Mouse (Mus musculus): ENCODE data around the gene Copz1. TPM values are rescaled to one million over a fixed set of nuclear protein-coding genes. Genes with fewer than 3 reads are reported as not detected.
"Not testable (repeated sequence)": the region's sequence is repeated elsewhere in the genome, so short reads cannot be mapped to it uniquely, and the experiment has no call there.

The Copz1 gene
- polyA plus RNA-seq, 1 experiment from 2014 or later = 163 TPM

DNA sequence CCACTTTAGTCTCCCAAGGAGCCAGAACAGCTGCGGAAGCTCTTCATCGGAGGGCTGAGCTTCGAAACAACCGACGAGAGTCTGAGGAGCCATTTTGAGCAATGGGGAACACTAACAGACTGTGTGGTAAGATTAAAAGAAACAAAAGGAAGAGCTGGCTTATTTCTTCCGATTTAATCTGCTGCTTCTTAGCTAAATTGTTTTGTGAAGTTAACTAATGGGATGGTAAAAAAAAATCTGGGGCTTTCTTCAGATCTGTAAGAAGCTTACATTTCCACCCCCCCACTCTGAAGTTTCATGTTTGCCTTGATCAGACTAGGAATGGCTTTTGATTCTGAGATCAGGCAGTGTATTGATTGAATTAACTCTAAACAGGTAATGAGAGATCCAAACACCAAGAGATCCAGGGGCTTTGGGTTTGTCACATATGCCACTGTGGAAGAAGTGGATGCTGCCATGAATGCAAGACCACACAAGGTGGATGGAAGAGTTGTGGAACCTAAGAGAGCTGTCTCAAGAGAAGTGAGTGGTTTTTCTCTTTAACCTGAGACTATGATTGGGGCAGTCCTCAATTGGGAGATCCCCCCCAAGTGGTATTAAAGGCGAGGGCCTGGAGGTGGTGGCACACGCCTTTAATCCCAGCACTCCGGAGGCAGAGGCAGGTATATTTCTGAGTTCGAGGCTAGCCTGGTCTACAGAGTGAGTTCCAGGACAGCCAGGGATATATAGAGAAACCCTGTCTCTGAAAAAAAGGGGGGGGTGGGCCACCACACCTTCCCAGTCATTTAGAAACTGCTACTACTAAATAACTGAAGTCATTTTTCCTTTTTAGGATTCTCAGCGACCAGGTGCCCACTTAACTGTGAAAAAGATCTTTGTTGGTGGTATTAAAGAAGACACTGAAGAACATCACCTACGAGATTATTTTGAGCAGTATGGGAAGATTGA is 31.2 kb upstream of the Copz1 start:
- not testable (repeated sequence) for ATAC-seq (ENCODE audit: extremely low read depth, insufficient number of reproducible peaks, low FRiP score, low TSS enrichment); H3K9me3 ChIP-seq; H3K27me3 ChIP-seq (replicated peaks)
- WGBS = 9% methylated on average over 12 of the region's 12 CpGs
- Histone ChIP-seq H3K9ac (peak overlapping the region; percentile 94), H3K4me2 (peak overlapping the region; percentile 89), H3K4me3 (peak overlapping the region; percentile 80), H3K36me3 (peaks cover 49% of the 10 kb centered on the region), H3K4me1 (peaks cover 55% of the 10 kb centered on the region), H3K27ac (replicated peaks) (peak overlapping the region; percentile 96)

DNA sequence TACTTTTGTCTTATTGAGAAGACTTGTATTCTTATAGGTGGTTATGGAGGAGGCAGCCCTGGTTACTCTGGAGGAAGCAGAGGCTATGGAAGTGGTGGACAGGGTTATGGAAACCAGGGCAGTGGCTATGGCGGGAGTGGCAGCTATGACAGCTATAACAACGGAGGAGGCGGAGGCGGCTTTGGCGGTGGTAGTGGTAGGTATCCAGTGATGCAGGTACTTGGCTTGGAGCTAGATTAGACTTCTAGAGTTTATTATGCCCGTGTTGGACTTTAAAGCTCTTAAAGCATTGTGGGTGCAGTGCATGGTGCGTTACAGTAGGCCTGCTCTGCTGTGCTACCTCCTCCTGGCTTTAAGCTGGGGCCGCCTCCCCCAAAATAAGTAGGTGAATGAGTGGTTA is 29.6 kb upstream of the Copz1 start:
- Histone ChIP-seq H3K36me3 (peaks cover 64% of the 10 kb centered on the region), H3K27me3 (replicated peaks) (no peaks in the 10 kb centered on the region), H3K4me3 (peak overlapping the region; percentile 80), H3K4me1 (peaks cover 51% of the 10 kb centered on the region), H3K9ac (peak overlapping the region; percentile 94), H3K9me3 (no peaks in the 10 kb centered on the region), H3K4me2 (peak overlapping the region; percentile 89), H3K27ac (replicated peaks) (peak overlapping the region; percentile 24)
- no peak for ATAC-seq (ENCODE audit: extremely low read depth, insufficient number of reproducible peaks, low FRiP score, low TSS enrichment)
- WGBS = 55% methylated on average over 8 of the region's 8 CpGs

DNA sequence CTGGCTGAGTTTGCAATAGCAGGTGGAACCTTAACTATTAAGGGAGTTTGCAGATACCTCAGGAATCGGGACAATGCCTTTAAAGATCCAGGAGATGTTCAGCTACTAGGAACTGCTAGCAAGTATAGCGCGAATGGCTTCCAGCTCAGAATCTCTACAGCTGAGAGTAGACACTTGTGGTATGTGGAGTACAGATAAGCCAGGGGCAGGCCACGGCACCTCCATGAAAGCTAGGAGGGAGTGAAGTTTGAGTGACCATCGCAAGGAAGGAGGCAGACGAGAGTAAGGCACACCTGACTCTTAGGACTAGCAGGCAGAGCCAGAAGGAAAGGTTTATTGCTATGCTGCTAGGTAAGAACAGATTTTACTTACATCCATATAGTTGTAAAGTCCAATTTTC is 26.9 kb upstream of the Copz1 start:
- peak overlapping the region; percentile 28; the same call in 1 of the 2 replicates for H3K27ac ChIP-seq (replicated peaks)
- 33% methylated on average over 6 of the region's 6 CpGs for WGBS

DNA sequence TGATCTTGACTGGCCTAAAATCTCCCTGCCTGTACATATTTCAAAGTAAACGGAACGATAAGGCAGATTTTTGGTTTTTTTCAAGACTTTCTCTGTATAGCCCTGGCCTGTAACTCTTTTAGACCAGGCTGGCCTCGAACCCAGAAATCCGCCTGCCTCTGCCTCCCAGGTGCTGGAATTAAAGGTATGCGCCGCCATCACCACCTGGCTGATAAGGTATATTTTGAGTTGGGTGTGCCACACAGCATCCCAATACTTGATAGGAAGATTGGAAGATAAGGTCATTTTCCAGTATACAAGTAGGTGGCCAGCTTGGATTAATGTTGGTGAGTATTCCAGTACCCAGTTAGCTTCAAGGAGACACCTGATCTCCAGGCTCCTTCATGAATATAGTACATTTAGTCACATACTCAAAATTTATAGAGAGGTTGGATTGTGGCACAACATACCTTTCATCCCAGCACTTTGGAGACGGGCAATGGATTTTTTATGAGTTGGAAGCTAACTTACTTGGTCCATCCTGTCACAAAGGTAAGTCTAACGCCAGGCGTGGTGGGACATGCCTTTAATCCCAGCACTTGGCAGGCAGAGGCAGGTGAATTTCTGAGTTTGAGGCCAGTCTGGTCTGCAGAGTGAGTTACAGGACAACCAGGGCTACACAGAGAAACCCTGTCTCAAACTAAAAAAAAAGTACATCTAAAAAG is 25.3 kb upstream of the Copz1 start:
- no peaks in the 10 kb centered on the region for H3K9me3 ChIP-seq
- H3K9ac ChIP-seq = no peak overlapping the region
- H3K36me3 ChIP-seq = peaks cover 68% of the 10 kb centered on the region
- no peak for ATAC-seq (ENCODE audit: extremely low read depth, insufficient number of reproducible peaks, low FRiP score, low TSS enrichment)
- H3K4me1 ChIP-seq = peaks cover 34% of the 10 kb centered on the region
- no peak overlapping the region for H3K4me2 ChIP-seq
- no peaks in the 10 kb centered on the region for H3K27me3 ChIP-seq (replicated peaks)
- WGBS = 81% methylated on average over 9 of the region's 9 CpGs
- H3K4me3 ChIP-seq = no peak overlapping the region
- H3K27ac ChIP-seq (replicated peaks) = no peak overlapping the region

More for the DNA sequence above, 26.9 kb upstream of the Copz1 start:
- ATAC-seq (ENCODE audit: extremely low read depth, insufficient number of reproducible peaks, low FRiP score, low TSS enrichment) = no peak; the same call in 1 of the 2 replicates
- H3K36me3 ChIP-seq = peaks cover 81% of the 10 kb centered on the region
- H3K4me2 ChIP-seq = peak overlapping the region; percentile 49
- no peaks in the 10 kb centered on the region for H3K9me3 ChIP-seq
- H3K9ac ChIP-seq = peak overlapping the region; percentile 56; the same call in 1 of the 2 replicates
- H3K27me3 ChIP-seq (replicated peaks) = no peaks in the 10 kb centered on the region
- peaks cover 46% of the 10 kb centered on the region for H3K4me1 ChIP-seq
- no peak overlapping the region for H3K4me3 ChIP-seq

DNA sequence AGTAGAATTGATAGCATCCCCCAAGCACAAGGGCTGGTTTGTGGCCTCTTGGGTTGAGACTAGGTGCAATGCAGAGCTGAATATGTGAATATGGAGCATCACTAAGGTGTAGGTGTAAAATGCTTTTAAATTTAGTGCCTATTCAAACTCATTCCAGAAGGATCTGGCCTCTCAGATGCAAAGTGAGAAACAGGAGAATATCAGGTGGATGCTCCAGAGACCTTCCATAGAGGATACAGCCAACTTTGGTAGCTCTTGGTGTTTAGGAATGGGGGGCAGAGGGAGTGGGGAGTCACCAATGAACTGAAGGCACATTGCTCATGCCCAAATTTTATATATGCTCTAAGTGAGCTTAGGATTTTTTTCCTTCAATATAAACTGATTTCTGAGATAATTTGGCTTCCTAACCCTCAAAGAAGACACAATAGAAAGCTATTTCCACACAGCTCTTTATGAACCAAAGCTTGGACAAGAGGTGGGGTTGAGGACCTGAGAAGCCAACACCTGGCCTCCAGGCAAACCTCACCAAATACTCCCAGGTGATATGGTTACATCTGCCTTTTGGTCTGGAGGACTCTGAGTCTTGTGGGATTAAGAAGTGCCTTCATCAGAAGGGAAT is 24.6 kb upstream of the Copz1 start:
- H3K4me3 ChIP-seq = no peak overlapping the region
- H3K9me3 ChIP-seq = no peaks in the 10 kb centered on the region
- no peaks in the 10 kb centered on the region for H3K27me3 ChIP-seq (replicated peaks)
- H3K4me1 ChIP-seq = peaks cover 27% of the 10 kb centered on the region
- ATAC-seq (ENCODE audit: extremely low read depth, insufficient number of reproducible peaks, low FRiP score, low TSS enrichment) = no peak
- no peak overlapping the region for H3K27ac ChIP-seq (replicated peaks)
- peaks cover 62% of the 10 kb centered on the region for H3K36me3 ChIP-seq
- H3K4me2 ChIP-seq = no peak overlapping the region
- no peak overlapping the region for H3K9ac ChIP-seq

DNA sequence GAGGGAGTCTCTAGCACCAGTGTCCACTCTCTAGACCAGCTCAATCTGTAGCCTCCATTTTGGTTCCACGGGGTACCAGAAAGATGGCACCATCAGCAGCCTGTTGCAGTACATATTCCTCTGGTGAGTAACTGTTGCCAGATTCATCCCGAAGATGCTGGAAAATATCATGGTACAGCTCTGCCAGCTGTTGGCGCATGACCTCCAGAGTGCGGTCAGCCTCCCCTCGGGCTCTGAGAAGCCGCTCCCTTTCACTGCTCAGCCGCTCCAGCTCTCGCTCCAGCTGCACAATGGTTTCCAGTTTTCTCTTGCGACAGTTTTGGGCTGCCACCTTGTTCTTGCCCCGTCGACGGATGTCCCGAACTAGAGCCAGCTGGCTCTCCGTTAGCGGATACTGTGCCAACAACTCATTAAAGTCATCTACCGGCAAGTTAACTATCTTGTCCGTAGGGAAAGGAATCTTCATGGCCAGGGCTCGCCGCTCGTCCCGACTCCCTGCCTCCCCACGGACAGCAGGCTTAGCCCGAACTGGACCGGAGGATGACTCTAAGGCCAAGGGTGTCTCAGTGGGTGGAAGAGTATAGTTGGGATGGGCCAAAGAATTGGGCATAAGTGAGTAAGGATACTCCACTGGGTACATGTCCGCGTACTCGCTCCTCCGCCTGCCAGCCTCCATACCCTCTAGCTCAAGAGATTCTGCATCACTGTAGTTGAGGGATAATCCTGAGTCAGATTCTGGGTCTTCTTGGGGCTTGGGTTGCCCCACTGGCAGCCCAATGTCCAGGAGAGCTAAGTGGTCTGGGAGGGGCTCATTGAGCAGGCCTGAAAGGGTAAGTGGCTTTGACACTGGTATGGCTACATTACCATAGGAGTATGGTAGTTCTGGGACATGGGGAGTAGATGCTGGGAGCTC is 23.9 kb upstream of the Copz1 start:
- no peak overlapping the region for H3K4me3 ChIP-seq
- no peak overlapping the region for H3K27ac ChIP-seq (replicated peaks)
- H3K9ac ChIP-seq = no peak overlapping the region
- 83% methylated on average over 28 of the region's 28 CpGs for WGBS
- H3K9me3 ChIP-seq = no peaks in the 10 kb centered on the region
- peaks cover 20% of the 10 kb centered on the region for H3K4me1 ChIP-seq
- ATAC-seq (ENCODE audit: extremely low read depth, insufficient number of reproducible peaks, low FRiP score, low TSS enrichment) = no peak
- no peaks in the 10 kb centered on the region for H3K27me3 ChIP-seq (replicated peaks)
- H3K36me3 ChIP-seq = peaks cover 54% of the 10 kb centered on the region
- peak overlapping the region; percentile 4; the same call in 1 of the 2 replicates for H3K4me2 ChIP-seq

DNA sequence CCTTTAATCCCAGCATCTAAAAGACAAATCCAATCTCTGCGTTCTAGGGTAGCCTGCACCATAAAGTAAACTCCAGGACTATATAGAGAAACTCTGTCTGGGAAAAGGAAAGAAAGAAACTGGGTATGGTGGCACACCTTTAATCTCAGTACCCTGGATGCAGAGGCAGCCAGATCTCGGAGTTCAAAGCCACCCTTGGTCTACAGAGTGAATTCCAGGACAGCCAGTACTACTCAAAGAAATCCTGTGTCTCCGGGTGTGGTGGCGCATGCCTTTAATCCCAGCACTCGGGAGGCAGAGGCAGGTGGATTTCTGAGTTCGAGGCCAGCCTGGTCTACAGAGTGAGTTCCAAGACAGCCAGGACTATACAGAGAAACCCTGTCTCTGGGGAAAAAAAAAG is 23.0 kb upstream of the Copz1 start:
- peak overlapping the region; percentile 4; the same call in 1 of the 2 replicates for H3K4me2 ChIP-seq
- ATAC-seq (ENCODE audit: extremely low read depth, insufficient number of reproducible peaks, low FRiP score, low TSS enrichment); H3K27ac ChIP-seq (replicated peaks); H3K9ac ChIP-seq; H3K4me3 ChIP-seq; H3K9me3 ChIP-seq; H3K27me3 ChIP-seq (replicated peaks): not testable (repeated sequence)
- H3K36me3 ChIP-seq = peaks cover 49% of the 10 kb centered on the region
- 86% methylated on average over 6 of the region's 6 CpGs for WGBS
- H3K4me1 ChIP-seq = peaks cover 16% of the 10 kb centered on the region

DNA sequence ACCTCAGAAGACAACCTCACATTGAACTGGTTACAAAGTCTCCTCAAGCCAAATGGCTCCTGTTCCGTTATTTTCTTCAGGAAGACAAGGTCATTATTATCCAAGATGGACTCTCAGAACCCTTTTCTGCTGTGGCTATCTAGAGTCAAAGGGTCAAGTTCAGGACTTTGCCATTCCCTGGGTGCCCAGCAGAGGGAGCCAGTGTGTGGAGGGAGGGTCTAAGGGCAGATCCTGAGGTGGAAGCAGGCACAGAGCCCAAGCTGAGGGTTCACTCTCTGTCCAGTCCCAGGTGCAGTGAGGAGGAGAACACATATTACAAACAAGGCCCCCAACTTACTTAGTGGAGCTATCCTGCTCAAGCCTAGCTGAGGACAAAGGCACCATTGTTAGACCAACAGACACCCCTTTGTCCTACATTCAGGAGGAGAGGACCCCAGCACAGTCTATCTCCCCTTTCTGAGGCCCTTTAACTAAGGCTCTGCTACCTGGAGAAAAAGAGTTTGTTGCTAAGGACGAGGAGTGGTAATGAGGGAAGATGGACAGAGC is 22.2 kb upstream of the Copz1 start:
- Histone ChIP-seq H3K9ac (no peak overlapping the region), H3K27me3 (replicated peaks) (no peaks in the 10 kb centered on the region), H3K36me3 (peaks cover 43% of the 10 kb centered on the region), H3K4me2 (peak overlapping the region; percentile 85), H3K27ac (replicated peaks) (peak overlapping the region; percentile 66; the same call in 1 of the 2 replicates), H3K4me3 (peak overlapping the region; percentile 53), H3K9me3 (no peaks in the 10 kb centered on the region), H3K4me1 (peaks cover 18% of the 10 kb centered on the region)
- 10% methylated on average over 2 of the region's 2 CpGs for WGBS
- no peak for ATAC-seq (ENCODE audit: extremely low read depth, insufficient number of reproducible peaks, low FRiP score, low TSS enrichment)

DNA sequence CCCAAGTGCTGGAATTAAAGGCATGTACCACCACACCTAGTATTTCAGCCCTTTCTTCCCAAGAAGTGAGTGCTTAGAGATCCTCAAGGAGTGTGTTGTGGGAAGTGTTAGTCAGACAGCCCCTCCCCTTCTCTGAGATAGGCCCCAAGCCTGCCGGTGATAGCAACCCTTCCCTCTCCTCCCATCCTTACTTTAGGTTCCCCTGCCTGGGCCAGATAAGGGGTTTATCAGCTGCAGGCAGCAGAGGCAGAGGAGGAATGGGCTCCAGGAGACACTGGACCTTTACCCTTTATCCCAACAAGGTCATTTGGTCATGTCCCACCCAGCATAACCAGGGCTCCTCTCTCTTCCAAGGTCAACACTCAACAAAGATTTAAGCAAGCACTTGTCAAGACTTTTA is 20.9 kb upstream of the Copz1 start:
- peaks cover 17% of the 10 kb centered on the region for H3K4me1 ChIP-seq
- H3K36me3 ChIP-seq = peaks cover 30% of the 10 kb centered on the region
- ATAC-seq (ENCODE audit: extremely low read depth, insufficient number of reproducible peaks, low FRiP score, low TSS enrichment) = peak; percentile 43; the same call in 1 of the 2 replicates
- peak overlapping the region; percentile 66 for H3K27ac ChIP-seq (replicated peaks)
- no peaks in the 10 kb centered on the region for H3K27me3 ChIP-seq (replicated peaks)
- 0% methylated on average over 1 of the region's 1 CpGs for WGBS
- H3K9me3 ChIP-seq = no peaks in the 10 kb centered on the region
- H3K4me2 ChIP-seq = peak overlapping the region; percentile 85
- 0 out of 2 replicates have a peak overlapping the region, but pooled peaks have one; percentile 48 for H3K9ac ChIP-seq
- H3K4me3 ChIP-seq = peak overlapping the region; percentile 53

DNA sequence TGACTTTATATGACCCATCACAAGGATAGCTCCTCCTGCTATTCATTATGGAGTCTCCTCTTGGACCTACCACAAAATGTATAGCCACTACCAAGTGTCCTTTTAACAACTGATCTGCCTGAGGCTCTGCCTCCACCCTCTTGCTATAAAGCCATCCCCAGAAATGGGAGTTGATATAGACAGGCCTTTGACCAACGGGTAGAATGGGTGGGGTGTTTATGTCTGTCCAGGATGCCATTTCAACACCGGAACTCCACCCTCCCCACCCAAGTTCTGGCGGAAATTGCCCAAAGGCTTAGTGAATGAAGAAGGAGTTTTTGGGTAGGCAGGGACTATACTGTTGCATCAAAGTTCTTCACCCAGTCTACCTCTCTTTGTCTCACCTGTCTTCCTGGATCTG is 19.9 kb upstream of the Copz1 start:
- ATAC-seq (ENCODE audit: extremely low read depth, insufficient number of reproducible peaks, low FRiP score, low TSS enrichment) = no peak
- Histone ChIP-seq H3K27me3 (replicated peaks) (no peaks in the 10 kb centered on the region), H3K9me3 (no peaks in the 10 kb centered on the region), H3K36me3 (peaks cover 19% of the 10 kb centered on the region), H3K4me3 (peak overlapping the region; percentile 53), H3K9ac (peak overlapping the region; percentile 56; the same call in 1 of the 2 replicates), H3K4me2 (peak overlapping the region; percentile 85), H3K4me1 (peaks cover 23% of the 10 kb centered on the region), H3K27ac (replicated peaks) (peak overlapping the region; percentile 66)
- WGBS = 75% methylated on average over 3 of the region's 3 CpGs
